In the genomic region with DNA sequence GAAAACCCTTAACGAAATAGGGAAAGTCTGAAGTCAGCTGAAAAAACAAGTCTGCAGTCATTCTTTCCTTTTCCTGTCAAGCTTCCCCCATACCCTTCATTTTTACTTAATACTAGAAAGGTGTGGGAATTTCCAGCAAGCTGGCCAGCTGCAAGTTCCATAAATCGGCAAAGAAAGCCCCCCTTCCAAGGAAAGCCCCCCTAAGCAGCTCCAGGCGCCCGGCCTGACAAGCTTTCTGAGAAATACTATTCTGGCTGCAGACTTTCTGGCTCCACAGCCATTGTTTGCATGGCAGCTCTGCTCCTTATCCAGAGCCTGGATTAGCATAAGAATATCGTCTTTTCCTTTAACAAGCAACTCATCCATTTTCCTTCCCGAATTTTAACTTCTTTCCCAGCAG, we compare ENCODE assay signal across 9 mouse cellular contexts. TPM values are rescaled to one million over a fixed set of nuclear protein-coding genes. Genes with fewer than 3 reads are reported as not detected.
DNase-seq lines count a peak whose midpoint lies in the region; ATAC-seq lines count a peak whose summit lies in the region.
"Had no signal": no experiment of that assay in that cellular context is flagged by ENCODE, and none has a peak within 500 bp of the region (broad histone marks: within the 10 kb centered on the region; RNA-seq: fewer than 3 reads in every experiment).

No protein-coding gene starts in this region.

- no peak overlapping the region for H3K9ac ChIP-seq in intestine, embryonic 15.5 days
- H3K9ac ChIP-seq in intestine, embryonic 16.5 days (ENCODE audit: low read depth, low read length): no peak overlapping the region
- no peak overlapping the region for H3K9ac ChIP-seq in embryonic facial prominence, embryonic 11.5 days (replicated peaks; ENCODE audit: low read length)
- H3K9ac ChIP-seq in hindbrain, embryonic 15.5 days: no peak overlapping the region
- no peak overlapping the region for H3K9ac ChIP-seq in neural tube, embryonic 12.5 days

- no peak overlapping the region for H3K27ac ChIP-seq in intestine, embryonic 15.5 days
- H3K27ac ChIP-seq in intestine, embryonic 16.5 days (ENCODE audit: low read length): no peak overlapping the region; the same call in 1 of the 2 replicates
- H3K27ac ChIP-seq in embryonic facial prominence, embryonic 11.5 days (replicated peaks; ENCODE audit: low read depth, low read length): no peak overlapping the region
- peak overlapping the region; percentile 76 for H3K27ac ChIP-seq in hindbrain, embryonic 15.5 days (replicated peaks)
- 0 out of 2 replicates have a peak overlapping the region, but pooled peaks have one; percentile 6 for H3K27ac ChIP-seq in neural tube, embryonic 12.5 days

- 23% methylated on average over 6 of the region's 6 CpGs for WGBS in intestine, embryonic 15.5 days
- WGBS in intestine, embryonic 16.5 days: 33% methylated on average over 6 of the region's 6 CpGs
- 22% methylated on average over 6 of the region's 6 CpGs for WGBS in embryonic facial prominence, embryonic 11.5 days
- WGBS in hindbrain, embryonic 15.5 days: 4% methylated on average over 6 of the region's 6 CpGs
- WGBS in neural tube, embryonic 12.5 days: 13% methylated on average over 6 of the region's 6 CpGs

- no peaks in the 10 kb centered on the region for H3K9me3 ChIP-seq in intestine, embryonic 15.5 days
- no peaks in the 10 kb centered on the region for H3K9me3 ChIP-seq in intestine, embryonic 16.5 days (ENCODE audit: control insufficient read depth, low read length)
- no peaks in the 10 kb centered on the region for H3K9me3 ChIP-seq in embryonic facial prominence, embryonic 11.5 days (replicated peaks; ENCODE audit: control insufficient read depth, low read length)
- H3K9me3 ChIP-seq in hindbrain, embryonic 15.5 days: no peaks in the 10 kb centered on the region
- no peaks in the 10 kb centered on the region for H3K9me3 ChIP-seq in neural tube, embryonic 12.5 days
- H3K9me3 ChIP-seq: megakaryocyte, embryonic 14.5 days had no signal

- no peak overlapping the region for H3K4me3 ChIP-seq in intestine, embryonic 15.5 days (replicated peaks)
- no peak overlapping the region for H3K4me3 ChIP-seq in intestine, embryonic 16.5 days (ENCODE audit: low read length)
- H3K4me3 ChIP-seq in embryonic facial prominence, embryonic 11.5 days (ENCODE audit: low read depth, low read length): no peak overlapping the region
- H3K4me3 ChIP-seq in hindbrain, embryonic 15.5 days: no peak overlapping the region
- H3K4me3 ChIP-seq in neural tube, embryonic 12.5 days: no peak overlapping the region
- H3K4me3 ChIP-seq: megakaryocyte, embryonic 14.5 days had no signal

- DNase-seq in embryonic facial prominence, embryonic 11.5 days (ENCODE audit: low spot score): peak; percentile 8
- DNase-seq in cerebellum, adult 9-11 months: no peak
- DNase-seq in c-Kit-positive CD71-positive TER-119-positive erythroid progenitor cells, embryonic 14.5 days (ENCODE audit: low spot score): no peak
- DNase-seq in adrenal gland, postnatal 10 days: no peak

- peak; percentile 51; the same call in 1 of the 2 replicates for ATAC-seq in intestine, embryonic 15.5 days
- no peak; the same call in 1 of the 2 replicates for ATAC-seq in intestine, embryonic 16.5 days
- no peak for ATAC-seq in embryonic facial prominence, embryonic 11.5 days (replicated peaks; ENCODE audit: insufficient number of reproducible peaks, low FRiP score, low TSS enrichment, low read depth)
- peak; percentile 63; the same call in 1 of the 2 replicates for ATAC-seq in hindbrain, embryonic 15.5 days (ENCODE audit: low FRiP score, low read depth)
- peak; percentile 62; the same call in 1 of the 2 replicates for ATAC-seq in neural tube, embryonic 12.5 days (ENCODE audit: low FRiP score, low read depth)

- H3K4me2 ChIP-seq in intestine, embryonic 15.5 days (replicated peaks): no peak overlapping the region
- H3K4me2 ChIP-seq in intestine, embryonic 16.5 days (ENCODE audit: low read depth, low read length): no peak overlapping the region
- no peak overlapping the region for H3K4me2 ChIP-seq in embryonic facial prominence, embryonic 11.5 days (ENCODE audit: low read depth, low read length)
- H3K4me2 ChIP-seq in hindbrain, embryonic 15.5 days: peak overlapping the region; percentile 23
- peak overlapping the region; percentile 40 for H3K4me2 ChIP-seq in neural tube, embryonic 12.5 days (replicated peaks)

- no peaks in the 10 kb centered on the region for H3K27me3 ChIP-seq in intestine, embryonic 15.5 days (replicated peaks)
- no peaks in the 10 kb centered on the region for H3K27me3 ChIP-seq in intestine, embryonic 16.5 days (replicated peaks; ENCODE audit: control insufficient read depth, insufficient read depth, low read length)
- no peaks in the 10 kb centered on the region for H3K27me3 ChIP-seq in embryonic facial prominence, embryonic 11.5 days (ENCODE audit: control insufficient read depth, insufficient read depth, low read length)
- H3K27me3 ChIP-seq in hindbrain, embryonic 15.5 days: no peaks in the 10 kb centered on the region
- H3K27me3 ChIP-seq in neural tube, embryonic 12.5 days (replicated peaks): no peaks in the 10 kb centered on the region

- H3K4me1 ChIP-seq in intestine, embryonic 15.5 days (replicated peaks): 0 out of 2 replicates have a peak, but pooled peaks cover 3% of the 10 kb centered on the region
- peaks cover 19% of the 10 kb centered on the region for H3K4me1 ChIP-seq in intestine, embryonic 16.5 days (ENCODE audit: control insufficient read depth, insufficient read depth, low read length)
- H3K4me1 ChIP-seq in embryonic facial prominence, embryonic 11.5 days (ENCODE audit: control insufficient read depth, insufficient read depth, low read length): no peaks in the 10 kb centered on the region
- peaks cover 13% of the 10 kb centered on the region for H3K4me1 ChIP-seq in hindbrain, embryonic 15.5 days (replicated peaks)
- peaks cover 12% of the 10 kb centered on the region for H3K4me1 ChIP-seq in neural tube, embryonic 12.5 days
- H3K4me1 ChIP-seq: megakaryocyte, embryonic 14.5 days had no signal

- H3K36me3 ChIP-seq in intestine, embryonic 15.5 days: no peaks in the 10 kb centered on the region
- no peaks in the 10 kb centered on the region for H3K36me3 ChIP-seq in intestine, embryonic 16.5 days (ENCODE audit: control insufficient read depth, insufficient read depth, low read length)
- H3K36me3 ChIP-seq in embryonic facial prominence, embryonic 11.5 days (replicated peaks; ENCODE audit: control insufficient read depth, insufficient read depth, low read depth, low read length): no peaks in the 10 kb centered on the region
- H3K36me3 ChIP-seq in hindbrain, embryonic 15.5 days: 0 out of 2 replicates have a peak, but pooled peaks cover 3% of the 10 kb centered on the region
- 0 out of 2 replicates have a peak, but pooled peaks cover under 1% of the 10 kb centered on the region for H3K36me3 ChIP-seq in neural tube, embryonic 12.5 days

RNA-seq across cellular contexts. Expression of a gene that starts 49.5 kb away (rescaled TPM):
- 34.8 and 41.3 TPM in 2 replicates for polyA plus RNA-seq in intestine, embryonic 15.5 days (2015; fragmentation: Nextera tagmentation; extraction: Ambion mirVana)
- polyA plus RNA-seq in intestine, embryonic 16.5 days (2015; fragmentation: Nextera tagmentation; extraction: Ambion mirVana): 11.0 and 15.6 TPM in 2 replicates
- 73.2 and 80.9 TPM in 2 replicates for polyA plus RNA-seq in embryonic facial prominence, embryonic 11.5 days (2014; fragmentation: Nextera tagmentation; extraction: Ambion mirVana)
- polyA plus RNA-seq in hindbrain, embryonic 15.5 days (2015; fragmentation: Nextera tagmentation; extraction: Ambion mirVana): 20.7 and 21.4 TPM in 2 replicates
- polyA plus RNA-seq in neural tube, embryonic 12.5 days (2016; fragmentation: Nextera tagmentation; extraction: Ambion mirVana): 35.5 and 37.5 TPM in 2 replicates
- total RNA-seq in adrenal gland, postnatal 10 days (2021): 10 to 100 TPM; 50.2 to 55.3 TPM

Comparison
In these comparisons a context has a peak if more than half of its experiments do, and no peak if none do; other contexts are left out.
1. ATAC-seq: peak in intestine, embryonic 15.5 days (single experiment), hindbrain, embryonic 15.5 days (single experiment) and neural tube, embryonic 12.5 days (single experiment); none in intestine, embryonic 16.5 days (single experiment) and embryonic facial prominence, embryonic 11.5 days (single experiment).
2. H3K27ac ChIP-seq: peak in hindbrain, embryonic 15.5 days (single experiment) and neural tube, embryonic 12.5 days (single experiment); none in intestine, embryonic 15.5 days (single experiment), intestine, embryonic 16.5 days (single experiment) and embryonic facial prominence, embryonic 11.5 days (single experiment).
3. H3K4me2 ChIP-seq: peak in hindbrain, embryonic 15.5 days (single experiment) and neural tube, embryonic 12.5 days (single experiment); none in intestine, embryonic 15.5 days (single experiment), intestine, embryonic 16.5 days (single experiment) and embryonic facial prominence, embryonic 11.5 days (single experiment).